Mouse (Mus musculus) liver, postnatal 0 days (tissue): ENCODE measurements around the gene Ldah. TPM values are rescaled to one million over a fixed set of nuclear protein-coding genes. Genes with fewer than 3 reads are reported as not detected.

Experiments
- ATAC-seq: fragments of 200-750 bp; cut with Nextera tagmentation; 2 replicates; pipeline ENCODE4 v1.8.0; 2017; ENCODE audit warnings: mild to moderate bottlenecking, moderate library complexity
- DNase-seq: peaks from one replicate; pipeline ENCODE4 v3.0.0-alpha.2; 2016
- H3K27ac ChIP-seq: fragments of 300-500 bp; sonication (generic); 2 replicates; pipeline ENCODE4 v1.5.1; 2014; ENCODE audit warnings: antibody characterized with exemption, moderate library complexity, mild to moderate bottlenecking, low read depth
- H3K27me3 ChIP-seq: fragments of 300-500 bp; sonication (generic); 2 replicates; pipeline ENCODE4 v1.6.1; 2014; ENCODE audit warnings: low read length, control low read depth, mixed read lengths; ENCODE audit not compliant: insufficient read depth
- H3K36me3 ChIP-seq: fragments of 300-500 bp; sonication (generic); replicated peaks from 2 replicates; pipeline ENCODE4 v1.6.1; 2014; ENCODE audit warnings: mild to moderate bottlenecking, control low read depth, low read length, moderate library complexity, mixed read lengths; ENCODE audit not compliant: insufficient read depth
- H3K4me1 ChIP-seq: fragments of 300-500 bp; sonication (generic); 2 replicates; pipeline ENCODE4 v1.6.1; 2014; ENCODE audit warnings: antibody characterized with exemption, mild to moderate bottlenecking, control low read depth; ENCODE audit not compliant: insufficient read depth
- H3K4me2 ChIP-seq: fragments of 300-500 bp; sonication (generic); 2 replicates; pipeline ENCODE4 v1.6.1; 2014; ENCODE audit warnings: low read depth, mild to moderate bottlenecking, low read length, moderate library complexity, mixed read lengths
- H3K4me3 ChIP-seq: fragments of 300-500 bp; sonication (generic); 2 replicates; pipeline ENCODE4 v1.5.1; 2014; ENCODE audit warnings: low read depth, low read length
- H3K9ac ChIP-seq: fragments of 300-500 bp; sonication (generic); replicated peaks from 2 replicates; pipeline ENCODE4 v1.6.1; 2014; ENCODE audit warnings: mild to moderate bottlenecking, moderate library complexity
- H3K9me3 ChIP-seq: fragments of 300-500 bp; sonication (generic); 2 replicates; pipeline ENCODE4 v1.6.1; 2016; ENCODE audit warnings: mild to moderate bottlenecking, control low read depth, low read length, mixed read lengths
- CTCF ChIP-seq: sonication (generic); IDR thresholded peaks from 2 replicates; pipeline ENCODE4 v1.5.1; 2016; ENCODE audit warnings: antibody characterized with exemption, low read depth
- EP300 ChIP-seq: IDR thresholded peaks from 2 replicates; pipeline ENCODE4 v1.6.1; 2016; ENCODE audit warnings: antibody characterized with exemption, low read depth, mild to moderate bottlenecking
- WGBS: fragments of 180-500 bp; shearing (Covaris S2); extraction: QIAGEN DNeasy Blood & Tissue Kit; methylation state at CpG from one replicate; pipeline ENCODE4 v1.1.7; 2014; ENCODE audit not compliant: insufficient replicate concordance; 5-methylcytosine and 5-hydroxymethylcytosine counted together
- polyA plus RNA-seq: library from polyadenylated mRNA; unstranded; fragments of >200 nt; fragmentation: Nextera tagmentation; extraction: Ambion mirVana; gene quantifications from 2 replicates; pipeline ENCODE4 v1.2.1, GENCODE M21; 2015

Gene Ldah
- polyA plus RNA-seq, 1 experiment from 2014 or later, result 23.9 TPM

DNA sequence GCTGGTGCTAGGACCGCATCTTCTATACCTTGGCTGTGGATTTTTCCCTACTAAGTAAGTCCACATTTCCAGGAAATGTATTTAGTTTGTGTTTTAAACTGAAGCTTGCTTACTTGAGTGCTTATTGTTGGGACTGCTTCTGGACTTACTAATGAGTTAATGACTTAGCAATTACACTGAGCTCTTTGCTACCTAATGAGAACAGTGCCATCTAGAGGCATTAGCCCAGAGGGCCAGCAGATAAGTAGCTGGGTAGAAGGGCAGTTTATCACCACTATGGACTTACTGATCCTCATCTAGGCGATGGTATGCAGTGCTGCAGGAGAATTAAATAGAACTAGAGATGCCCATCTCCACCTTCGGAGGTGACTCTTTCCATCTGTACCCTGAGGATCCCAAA is 24.8 kb downstream of the Ldah start:
- Histone ChIP-seq H3K27ac (no peak overlapping the region), H3K9me3 (no peaks in the 10 kb centered on the region), H3K36me3 (peaks cover 13% of the 10 kb centered on the region), H3K4me2 (no peak overlapping the region), H3K4me1 (no peaks in the 10 kb centered on the region), H3K27me3 (no peaks in the 10 kb centered on the region), H3K9ac (no peak overlapping the region), H3K4me3 (no peak overlapping the region)
- DNase-seq, result no peak
- WGBS, result 80% methylated on average over 3 of the region's 3 CpGs
- no peak for ATAC-seq
- peak; percentile 51 for TF ChIP-seq CTCF
- TF ChIP-seq EP300, result no peak

DNA sequence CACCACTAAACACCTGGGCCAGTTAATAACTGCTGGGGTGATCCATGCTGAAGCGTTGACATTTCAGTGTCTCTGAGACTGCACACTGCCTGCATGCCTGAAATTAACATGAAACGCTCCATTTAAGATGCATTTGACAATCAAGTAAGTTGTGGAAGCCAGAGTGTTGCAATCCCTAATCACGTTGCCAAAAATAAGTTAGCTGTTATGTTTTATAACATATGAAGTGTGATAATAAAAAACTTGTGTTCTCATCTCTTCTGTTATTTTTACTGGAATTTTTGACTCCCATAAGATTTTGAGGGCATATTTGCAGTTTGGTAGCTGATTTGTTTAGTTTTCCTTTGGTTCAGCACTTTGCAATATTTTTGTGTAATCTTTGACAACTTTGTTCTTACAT is 34.3 kb downstream of the Ldah start:
- no peak for TF ChIP-seq EP300
- no peak for TF ChIP-seq CTCF
- Histone ChIP-seq H3K4me1 (no peaks in the 10 kb centered on the region), H3K27me3 (no peaks in the 10 kb centered on the region), H3K9me3 (no peaks in the 10 kb centered on the region), H3K36me3 (peaks cover 12% of the 10 kb centered on the region; the same call in 1 of the 2 replicates), H3K4me2 (no peak overlapping the region), H3K27ac (no peak overlapping the region), H3K4me3 (no peak overlapping the region), H3K9ac (no peak overlapping the region)
- DNase-seq, result no peak
- ATAC-seq, result no peak
- WGBS, result 82% methylated on average over 3 of the region's 3 CpGs

- ATAC-seq, result no peak
- no peak for DNase-seq
- H3K36me3 ChIP-seq, result peaks cover 11% of the 10 kb centered on the region; the same call in 1 of the 2 replicates
Observed at GRCm38 (mm10) chr12:8244746-8245145, 36.8 kb downstream of the Ldah start.

DNA sequence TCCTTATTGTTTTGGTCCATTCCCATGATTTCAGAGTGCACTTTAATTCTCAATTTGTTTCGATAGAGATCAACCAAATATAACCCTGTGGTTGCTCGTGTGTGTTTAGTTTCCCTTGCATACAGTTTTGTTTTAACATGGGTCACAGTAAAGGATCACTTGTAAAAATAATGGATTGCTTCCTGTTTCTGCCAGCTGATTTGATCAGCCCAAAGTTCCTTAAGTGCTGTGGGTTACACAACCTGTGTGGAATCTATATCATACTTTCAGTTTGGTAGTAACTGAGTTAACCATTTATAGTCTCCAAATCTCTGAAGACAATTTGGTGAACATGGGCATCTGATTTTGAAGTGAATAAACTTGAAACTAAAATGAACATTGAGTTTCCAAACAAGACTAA is 52.4 kb downstream of the Ldah start:
- DNase-seq (no peak), ATAC-seq (no peak)
- H3K27me3 ChIP-seq, result no peaks in the 10 kb centered on the region
- no peak overlapping the region for H3K27ac ChIP-seq
- H3K9ac ChIP-seq, result no peak overlapping the region
- no peaks in the 10 kb centered on the region for H3K4me1 ChIP-seq
- no peak overlapping the region for H3K4me2 ChIP-seq
- WGBS, result 40% methylated on average over 2 of the region's 2 CpGs
- no peak overlapping the region for H3K4me3 ChIP-seq
- TF ChIP-seq CTCF (no peak), EP300 (no peak)
- H3K36me3 ChIP-seq, result no peaks in the 10 kb centered on the region
- no peaks in the 10 kb centered on the region for H3K9me3 ChIP-seq

More at GRCm38 (mm10) chr12:8244746-8245145, 36.8 kb downstream of the Ldah start:
- WGBS, result 62% methylated on average over 4 of the region's 4 CpGs
- H3K4me2 ChIP-seq, result no peak overlapping the region
- H3K9ac ChIP-seq, result no peak overlapping the region
- no peak for TF ChIP-seq CTCF
- no peak for TF ChIP-seq EP300
- no peaks in the 10 kb centered on the region for H3K4me1 ChIP-seq
- H3K27me3 ChIP-seq, result no peaks in the 10 kb centered on the region
- no peak overlapping the region for H3K27ac ChIP-seq
- no peaks in the 10 kb centered on the region for H3K9me3 ChIP-seq
- H3K4me3 ChIP-seq, result no peak overlapping the region

GRCm38 (mm10) chr12:8266311-8266710 is 58.4 kb downstream of the Ldah start:
- no peak for TF ChIP-seq CTCF
- no peak for TF ChIP-seq EP300
- H3K9me3 ChIP-seq, result no peaks in the 10 kb centered on the region
- WGBS, result 84% methylated on average over 7 of the region's 7 CpGs
- ATAC-seq (no peak), DNase-seq (no peak)
- no peak overlapping the region for H3K4me2 ChIP-seq
- no peaks in the 10 kb centered on the region for H3K4me1 ChIP-seq
- H3K4me3 ChIP-seq, result no peak overlapping the region
- no peak overlapping the region for H3K27ac ChIP-seq
- no peak overlapping the region for H3K9ac ChIP-seq
- 0 out of 2 replicates have a peak, but pooled peaks cover 5% of the 10 kb centered on the region for H3K36me3 ChIP-seq
- H3K27me3 ChIP-seq, result no peaks in the 10 kb centered on the region

GRCm38 (mm10) chr12:8269627-8270026 is 61.7 kb downstream of the Ldah start:
- H3K9me3 ChIP-seq, result no peaks in the 10 kb centered on the region
- H3K4me1 ChIP-seq, result 0 out of 2 replicates have a peak, but pooled peaks cover 8% of the 10 kb centered on the region
- H3K4me3 ChIP-seq, result no peak overlapping the region
- H3K9ac ChIP-seq, result no peak overlapping the region
- H3K4me2 ChIP-seq, result no peak overlapping the region
- H3K27me3 ChIP-seq, result no peaks in the 10 kb centered on the region
- WGBS, result 75% methylated on average over 11 of the region's 11 CpGs
- DNase-seq (no peak), ATAC-seq (no peak)
- H3K36me3 ChIP-seq, result 0 out of 2 replicates have a peak, but pooled peaks cover 5% of the 10 kb centered on the region
- TF ChIP-seq CTCF (no peak), EP300 (no peak)
- H3K27ac ChIP-seq, result no peak overlapping the region

- DNase-seq (no peak), ATAC-seq (no peak)
- 0 out of 2 replicates have a peak, but pooled peaks cover 8% of the 10 kb centered on the region for H3K4me1 ChIP-seq
- H3K9me3 ChIP-seq, result no peaks in the 10 kb centered on the region
- TF ChIP-seq CTCF, result no peak
- TF ChIP-seq EP300, result no peak
- no peak overlapping the region for H3K9ac ChIP-seq
- WGBS, result 44% methylated on average over 2 of the region's 2 CpGs
- H3K27me3 ChIP-seq, result no peaks in the 10 kb centered on the region
- H3K36me3 ChIP-seq, result 0 out of 2 replicates have a peak, but pooled peaks cover 9% of the 10 kb centered on the region
- H3K4me3 ChIP-seq, result no peak overlapping the region
- no peak overlapping the region for H3K4me2 ChIP-seq
- no peak overlapping the region for H3K27ac ChIP-seq
Observed at GRCm38 (mm10) chr12:8271405-8271804, 63.5 kb downstream of the Ldah start.
